Mouse (Mus musculus) frontal cortex, postnatal 36 days (tissue): ENCODE measurements around the gene Rgs4.

ENCODE experiments used
- DNase-seq, 2 experiments: peaks; one replicate each; pipeline ENCODE4 v3.0.0; 2022; ENCODE audit warnings: low spot score in 2 of 2

Gene Rgs4

DNA sequence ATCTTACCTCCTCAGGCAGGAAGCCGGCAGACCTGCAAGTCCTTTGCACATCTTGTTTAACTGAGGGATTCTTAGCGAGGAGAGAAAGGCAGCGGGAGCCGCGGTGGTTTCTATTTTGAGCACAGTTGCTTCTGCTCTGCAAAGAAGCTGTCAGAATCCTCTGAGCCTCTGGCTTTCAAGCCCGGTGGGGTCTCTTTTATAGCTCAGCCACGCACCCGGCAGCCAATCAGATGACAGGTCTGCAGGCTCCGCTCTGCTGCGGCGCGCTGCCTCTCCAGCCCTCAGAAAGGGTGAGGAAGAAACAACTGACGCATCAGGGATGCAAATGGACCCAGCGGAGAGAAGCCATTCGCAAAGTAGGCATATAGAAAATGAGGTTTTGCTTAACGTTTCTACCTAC is at the start of gene Rgs4:
Gene Rgs4, minus strand, starts transcription at position 170 of the 400 bp plus-strand sequence.
- DNase-seq, result peak; percentile 92

DNA sequence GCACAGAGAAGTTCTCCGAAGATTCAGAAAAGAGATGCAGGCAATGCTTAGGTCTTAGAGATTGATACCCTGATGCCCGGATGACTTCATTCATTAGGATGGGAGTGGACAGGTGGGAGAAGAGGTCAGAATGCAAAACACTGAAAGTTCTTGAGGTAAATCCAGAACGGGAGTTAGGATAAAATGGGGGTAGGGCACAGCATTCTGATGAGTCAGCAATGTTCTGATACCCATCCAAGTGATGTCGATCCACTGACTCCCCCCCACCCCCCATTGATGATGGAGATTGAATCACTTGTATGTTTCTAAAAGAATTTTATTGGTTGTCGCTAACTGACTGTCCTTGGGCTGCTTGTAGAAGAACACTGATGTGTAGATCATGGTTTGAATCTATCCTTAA is 45.0 kb upstream of the Rgs4 start:
- no peak for DNase-seq

DNA sequence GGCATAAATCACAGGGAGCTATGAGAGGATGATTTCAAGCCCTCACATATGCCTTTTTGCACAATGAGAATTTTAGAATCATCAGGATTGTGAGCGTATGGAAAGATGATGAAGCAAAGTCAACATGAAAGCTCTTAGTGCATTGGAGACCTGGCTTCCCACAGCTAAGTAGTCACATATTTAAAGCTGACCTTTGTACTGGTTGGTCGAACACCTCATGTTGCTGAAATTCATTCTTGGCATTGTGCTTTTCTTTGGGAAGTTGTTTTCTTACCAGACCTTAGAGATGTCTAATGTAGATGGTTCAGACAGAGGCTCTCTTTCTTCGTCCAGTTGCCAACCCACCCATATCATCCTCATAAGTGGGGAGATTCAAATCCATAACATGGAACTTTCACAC is 38.5 kb upstream of the Rgs4 start:
- no peak for DNase-seq

DNA sequence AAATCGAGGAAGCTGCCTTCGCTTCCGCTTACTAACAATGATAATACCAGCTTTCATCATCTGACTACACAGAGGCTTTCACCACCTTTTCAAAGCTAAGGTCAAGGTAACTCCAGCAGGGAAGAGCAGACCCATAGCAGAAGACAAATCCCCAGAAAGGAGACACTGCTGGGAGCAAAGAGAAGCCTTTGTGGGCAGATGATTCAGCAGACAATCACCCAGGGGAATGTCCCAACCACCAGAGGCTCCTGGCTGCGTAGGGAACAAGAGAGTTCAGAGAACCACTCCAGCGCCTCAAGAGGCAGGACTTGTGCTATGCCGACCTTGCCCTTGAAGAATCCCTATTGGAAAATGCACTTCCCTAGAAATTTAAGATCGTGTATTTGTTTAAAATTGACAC is 29.1 kb upstream of the Rgs4 start:
- no peak for DNase-seq

DNA sequence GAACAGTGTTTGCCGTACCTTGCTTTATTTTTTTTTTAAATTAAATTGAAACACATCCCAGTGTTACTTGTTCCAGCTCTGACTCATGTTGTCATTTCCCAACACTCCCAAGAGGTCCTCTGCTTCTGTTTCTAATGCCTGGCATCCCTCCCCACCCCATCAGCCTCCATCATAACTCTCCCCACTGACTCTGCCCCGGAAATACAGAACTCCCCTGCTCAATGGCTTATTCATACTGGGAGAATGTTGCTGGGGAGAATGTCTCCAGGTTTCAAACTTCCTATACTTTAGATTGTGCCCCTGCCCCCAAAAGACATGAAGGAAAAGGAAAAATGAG is 17.1 kb upstream of the Rgs4 start:
- DNase-seq, result no peak

DNA sequence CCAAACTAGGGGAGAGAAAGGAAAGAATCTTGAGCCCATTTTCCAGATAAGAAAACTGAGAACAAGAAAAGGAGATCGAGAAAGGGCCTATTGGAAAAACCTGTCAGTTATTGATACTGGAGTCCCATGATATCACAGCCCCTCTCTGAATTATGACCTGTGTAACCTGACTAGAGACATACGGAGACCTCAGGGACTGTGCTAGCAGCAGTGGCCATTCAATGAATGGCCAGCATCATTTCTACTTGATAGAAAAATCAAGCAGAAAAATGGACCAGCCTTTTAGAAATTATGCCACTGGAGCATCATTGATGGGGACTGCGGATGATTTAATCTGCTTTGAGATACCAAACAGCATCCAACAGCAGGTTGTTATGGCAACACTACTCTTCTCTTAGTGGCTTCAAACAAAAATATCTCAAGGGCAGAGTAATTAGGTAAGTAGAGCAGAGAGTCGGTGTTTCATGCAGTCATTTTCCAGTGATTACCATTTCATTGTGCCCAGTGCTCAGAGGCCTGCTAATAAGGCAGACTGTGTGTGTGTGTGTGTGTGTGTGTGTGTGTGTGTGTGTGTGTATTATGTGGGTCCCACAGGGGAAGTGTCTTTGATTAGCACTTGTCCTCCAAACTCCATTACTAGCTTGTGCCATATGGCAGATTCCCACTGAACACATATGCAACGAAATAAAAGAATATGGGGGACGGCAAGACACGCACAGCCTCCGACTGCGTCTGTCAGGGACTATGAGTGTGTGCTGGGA is 16.6 kb upstream of the Rgs4 start:
- DNase-seq, result no peak

DNA sequence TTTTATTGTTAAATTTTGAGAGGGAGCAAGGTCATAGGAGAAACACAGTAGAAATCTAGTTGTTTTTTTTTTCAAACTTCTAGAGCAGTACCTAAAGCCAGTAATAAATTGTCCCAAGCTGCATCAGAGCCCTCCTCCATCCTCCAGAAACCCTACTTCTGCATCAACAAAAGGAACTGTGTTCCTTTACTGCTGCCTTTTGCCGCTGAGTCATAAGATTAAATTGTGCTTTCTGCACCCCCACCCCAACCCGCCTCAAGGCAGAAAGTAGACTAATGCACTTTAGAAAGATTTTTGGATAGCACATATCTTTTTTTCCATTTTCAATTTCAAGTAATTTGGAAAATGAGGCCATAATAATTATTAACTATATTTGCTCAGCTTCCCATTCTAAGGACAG is 15.1 kb upstream of the Rgs4 start:
- DNase-seq, result no peak

DNA sequence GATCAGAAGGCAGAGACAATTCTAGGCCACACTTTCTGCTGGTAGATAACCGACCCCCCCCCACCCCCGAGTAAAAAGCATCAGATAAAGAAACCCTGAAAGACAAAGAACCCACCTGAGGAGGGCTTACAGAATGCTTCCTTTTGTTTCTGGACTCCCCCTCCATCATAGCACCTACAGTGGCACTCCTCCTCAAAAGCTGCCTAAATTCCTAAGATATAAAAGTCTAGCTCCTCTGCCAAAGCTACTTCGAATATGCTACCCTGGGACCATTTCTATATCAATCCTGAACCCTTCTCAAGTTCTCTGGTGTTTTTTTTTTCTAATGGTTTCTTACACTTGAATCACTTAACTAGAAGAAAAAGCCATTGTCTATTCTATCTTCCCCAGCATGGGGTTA is 9.1 kb upstream of the Rgs4 start:
- DNase-seq, result no peak

DNA sequence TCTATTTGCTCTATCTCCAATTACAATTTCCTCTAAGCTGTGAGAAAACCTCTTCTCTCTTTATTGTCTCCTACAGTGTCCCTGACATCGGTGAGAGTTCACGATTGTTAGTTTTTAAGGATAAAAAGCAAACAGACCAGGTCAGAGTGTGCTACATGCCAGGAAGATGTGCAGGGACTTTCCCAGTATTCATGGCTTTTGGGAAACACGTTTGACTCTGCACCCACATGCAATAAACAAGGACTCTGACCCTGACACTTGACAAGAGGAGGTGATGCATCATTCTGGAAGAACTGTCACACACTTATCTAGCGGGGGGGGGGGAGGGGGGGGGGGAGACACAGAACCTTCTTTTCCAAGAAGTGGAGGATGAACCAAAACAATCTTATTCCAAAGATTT is 5.0 kb upstream of the Rgs4 start:
- DNase-seq, result no peak

DNA sequence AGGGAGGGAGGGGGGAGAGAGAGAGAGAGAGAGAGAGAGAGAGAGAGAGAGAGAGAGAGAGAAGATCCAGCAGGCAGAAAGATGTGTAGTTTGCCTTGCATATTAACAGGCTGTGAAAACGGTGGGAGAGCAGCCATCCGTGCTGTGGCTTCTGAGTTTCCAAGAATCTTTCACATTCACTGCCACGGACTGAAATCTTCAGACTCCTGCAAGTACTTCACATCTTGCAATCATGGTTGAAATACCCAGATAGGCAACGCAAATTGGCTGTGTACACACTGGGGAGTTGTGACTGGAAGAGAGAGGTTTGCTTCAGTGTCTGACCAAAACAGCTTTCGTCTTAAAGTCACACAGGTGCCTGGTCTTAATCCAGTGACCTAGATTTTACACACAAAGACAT is 997 bp upstream of the Rgs4 start:
- DNase-seq, result peak in 1 of 2 experiments; percentile 62

DNA sequence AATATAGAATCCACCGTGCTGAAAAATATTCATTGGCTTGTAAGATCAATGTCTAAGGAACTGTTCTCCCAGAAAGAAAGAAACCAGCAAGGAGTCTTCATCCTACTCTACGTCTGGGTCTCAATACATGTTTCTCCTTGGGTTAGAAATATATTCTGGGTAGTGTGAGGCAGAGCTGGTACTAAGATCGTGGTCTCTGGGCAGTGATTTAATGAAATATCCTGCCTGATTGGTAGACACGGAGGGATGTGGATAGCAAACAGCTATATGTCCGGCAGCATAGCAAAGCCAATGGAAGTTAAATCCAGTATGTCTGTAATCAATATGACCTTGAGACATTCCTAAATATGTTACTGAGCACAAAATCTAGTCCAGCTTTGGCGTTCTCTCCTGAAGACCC is 460 bp upstream of the Rgs4 start:
- DNase-seq, result no peak

DNA sequence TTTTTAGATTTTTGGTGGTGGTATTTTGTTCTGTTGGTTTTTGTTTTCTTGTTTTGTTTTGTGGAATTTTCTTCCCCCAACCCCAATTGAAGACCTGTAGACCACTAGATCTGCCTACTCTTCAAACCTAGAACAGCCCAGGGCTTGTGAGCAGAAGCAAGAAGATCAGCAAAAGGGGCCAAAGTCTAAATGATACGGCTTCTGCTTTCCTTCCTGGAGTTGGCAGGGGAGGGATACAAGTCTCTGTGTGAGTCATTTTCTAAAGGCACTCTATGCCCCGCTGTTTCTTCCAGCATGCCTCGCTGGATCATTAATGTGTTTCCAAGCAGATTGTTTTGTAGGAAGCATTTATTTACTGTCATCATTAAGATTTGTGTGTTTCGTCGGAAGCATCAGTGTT is 6.3 kb downstream of the Rgs4 start:
- DNase-seq, result no peak

DNA sequence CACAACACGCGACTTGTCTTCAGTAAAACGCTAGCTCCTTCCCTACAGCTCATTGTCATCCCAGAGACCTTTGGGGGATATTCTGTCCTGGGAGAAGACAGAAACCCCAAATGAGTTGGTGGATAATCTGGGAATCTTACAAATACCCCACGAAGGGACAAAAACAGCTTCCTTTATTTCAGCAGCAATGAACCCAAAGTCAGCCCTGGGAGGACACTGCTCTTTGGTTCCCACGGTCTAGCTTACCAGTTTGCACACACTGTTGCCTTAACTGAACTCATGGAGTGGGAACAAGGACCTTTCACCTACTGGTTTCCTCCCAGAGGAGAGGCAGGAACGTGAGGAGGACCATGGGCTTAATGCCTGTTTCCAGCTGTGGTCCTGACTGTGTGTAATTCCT is 10.2 kb downstream of the Rgs4 start:
- no peak for DNase-seq

DNA sequence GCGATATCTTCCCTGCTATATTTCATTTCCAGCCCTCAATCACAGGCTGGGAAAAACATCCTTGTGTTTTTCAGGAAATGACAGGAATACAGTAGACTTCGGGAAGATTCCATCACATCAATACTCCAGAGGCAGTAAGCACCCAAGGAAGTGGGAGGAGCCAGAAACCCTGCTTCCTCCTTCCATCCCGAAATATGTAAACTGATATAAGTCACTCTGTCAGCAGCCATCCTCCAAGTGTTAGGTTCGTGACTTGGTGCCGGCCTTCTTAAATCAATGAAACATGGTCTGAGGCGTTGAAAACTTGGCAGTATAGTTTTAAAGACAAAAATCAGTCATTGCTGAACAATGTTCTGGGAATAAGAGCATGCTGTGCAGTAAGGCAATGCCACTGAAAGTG is 11.3 kb downstream of the Rgs4 start:
- DNase-seq, result no peak

DNA sequence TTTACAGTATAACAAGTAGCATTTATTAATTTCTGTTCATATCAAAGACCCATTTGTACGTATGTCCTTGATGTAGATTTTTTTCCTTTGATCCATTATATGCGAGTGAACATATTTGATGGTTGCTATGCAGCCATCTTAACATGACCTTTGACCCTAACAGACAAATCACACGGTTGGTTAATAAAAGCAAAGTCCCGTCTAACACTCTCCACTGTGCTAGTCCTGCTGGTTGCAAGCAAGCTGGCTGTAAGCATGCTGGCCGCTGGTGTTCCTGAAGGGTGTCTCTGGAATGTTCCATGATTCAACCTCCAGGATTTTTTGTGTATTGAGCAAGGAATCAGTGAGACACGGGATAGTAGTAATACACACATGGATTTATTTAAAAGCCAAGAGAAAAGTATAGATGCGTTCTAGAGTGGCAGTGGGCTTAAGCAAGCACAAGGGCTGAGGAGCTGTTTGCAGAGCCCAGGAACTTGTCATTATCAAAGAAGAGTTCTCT is 16.8 kb downstream of the Rgs4 start:
- no peak for DNase-seq

DNA sequence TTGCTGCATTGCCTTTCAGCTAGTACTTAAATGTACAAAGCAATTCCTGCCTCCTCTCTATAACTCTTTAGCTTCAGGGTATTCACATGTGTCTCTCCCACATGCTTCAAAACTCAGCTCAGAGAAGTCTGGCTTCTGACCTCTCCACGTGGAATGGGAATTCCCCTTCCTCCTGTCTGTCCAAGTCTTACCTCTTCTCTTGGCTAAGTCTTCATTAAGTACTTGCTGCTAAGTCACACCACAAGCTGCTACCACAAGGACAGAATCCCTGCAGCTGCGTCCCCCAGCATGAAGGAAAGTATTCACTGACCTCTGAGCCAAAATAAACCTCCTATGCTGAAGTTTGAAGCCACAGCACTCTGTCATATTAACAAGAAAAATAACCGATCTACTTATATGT is 21.1 kb downstream of the Rgs4 start:
- no peak for DNase-seq

DNA sequence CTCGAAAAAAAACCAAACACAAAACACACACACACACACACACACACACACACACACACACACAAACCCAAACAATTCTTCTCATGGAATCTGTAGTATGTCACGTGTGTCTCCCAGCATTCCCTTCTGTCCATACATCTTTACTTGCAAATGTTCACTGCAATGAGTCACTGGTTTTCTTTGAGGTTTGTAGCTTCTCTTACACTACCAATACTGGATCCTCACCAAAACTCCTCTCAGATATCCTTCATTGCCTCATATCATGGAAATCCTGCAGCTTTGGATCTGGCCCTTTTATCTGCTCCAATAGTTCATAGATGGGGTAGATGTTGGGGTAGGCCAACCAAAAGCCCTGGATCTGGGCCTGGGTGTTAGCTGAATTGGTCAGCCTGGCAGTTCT is 25.6 kb downstream of the Rgs4 start:
- DNase-seq, result no peak

DNA sequence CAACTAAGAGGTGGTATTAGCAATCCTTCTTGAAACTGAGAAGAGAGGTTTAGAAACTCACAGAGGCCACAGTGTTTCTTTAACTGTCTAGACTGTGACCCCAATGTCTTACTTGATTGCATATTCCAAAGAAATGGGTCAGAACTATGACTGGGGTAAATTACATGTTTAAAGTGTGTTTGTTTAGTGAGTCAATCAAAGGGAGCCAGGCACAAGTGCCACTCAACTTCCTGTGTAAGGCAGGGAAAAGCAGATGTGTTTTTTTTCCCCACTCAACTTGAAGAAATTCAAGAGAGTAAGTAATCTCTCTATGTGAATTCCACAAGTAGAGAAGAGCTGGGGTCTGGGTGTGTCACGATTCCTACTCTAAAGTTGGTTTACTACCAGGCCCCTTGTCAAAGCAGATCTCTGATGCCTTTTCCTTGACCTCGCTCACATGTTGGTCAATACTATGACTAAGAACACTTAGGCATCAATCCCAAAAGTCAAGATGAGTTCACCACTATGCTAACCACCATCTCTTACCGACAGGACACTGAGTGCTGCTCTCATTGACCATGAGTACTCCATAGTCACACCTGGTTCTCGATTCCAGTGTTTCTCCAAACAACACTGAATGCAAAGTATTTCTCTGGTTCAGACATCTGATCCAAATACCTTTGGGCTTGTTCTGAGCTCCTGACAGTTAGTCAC is 42.9 kb downstream of the Rgs4 start:
- DNase-seq, result no peak

DNA sequence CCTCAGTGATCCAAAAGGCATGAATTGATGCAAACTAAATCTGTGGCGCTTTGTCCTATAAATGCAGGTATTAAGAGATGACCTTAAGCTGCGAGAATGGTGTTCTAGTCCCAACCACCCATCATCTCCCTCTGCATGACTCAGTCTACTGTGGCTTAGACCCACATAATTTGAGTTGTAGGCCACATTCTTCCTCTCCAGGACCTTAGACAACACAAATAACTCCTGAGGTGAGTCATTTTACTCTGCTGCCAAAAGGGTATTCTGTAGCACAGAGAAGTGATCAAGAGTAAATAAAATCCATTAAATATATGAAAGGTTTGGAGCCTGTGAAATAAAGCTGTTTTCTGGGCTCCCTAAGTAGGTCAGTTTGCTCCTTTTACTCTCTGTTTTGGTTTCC is 48.3 kb downstream of the Rgs4 start:
- DNase-seq, result no peak

DNA sequence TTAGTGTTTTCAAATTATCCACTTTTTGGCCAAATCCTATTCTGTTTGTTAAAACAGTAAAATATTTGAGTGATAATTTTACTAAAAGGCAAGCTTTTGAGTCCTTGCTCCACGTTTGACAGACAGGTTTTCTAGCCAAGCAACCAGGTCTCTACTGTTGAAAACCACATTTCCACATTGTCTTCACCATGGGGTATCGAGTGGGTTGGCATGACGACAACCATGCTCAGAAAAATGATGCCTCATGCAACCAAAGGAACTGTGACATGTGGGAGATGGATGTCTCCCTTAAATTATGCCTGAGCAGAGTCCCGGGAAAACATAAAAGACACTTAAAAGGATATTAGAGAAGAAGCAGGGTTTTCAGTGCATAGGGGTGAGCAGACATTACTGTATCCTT is 50.2 kb downstream of the Rgs4 start:
- DNase-seq, result no peak

DNA sequence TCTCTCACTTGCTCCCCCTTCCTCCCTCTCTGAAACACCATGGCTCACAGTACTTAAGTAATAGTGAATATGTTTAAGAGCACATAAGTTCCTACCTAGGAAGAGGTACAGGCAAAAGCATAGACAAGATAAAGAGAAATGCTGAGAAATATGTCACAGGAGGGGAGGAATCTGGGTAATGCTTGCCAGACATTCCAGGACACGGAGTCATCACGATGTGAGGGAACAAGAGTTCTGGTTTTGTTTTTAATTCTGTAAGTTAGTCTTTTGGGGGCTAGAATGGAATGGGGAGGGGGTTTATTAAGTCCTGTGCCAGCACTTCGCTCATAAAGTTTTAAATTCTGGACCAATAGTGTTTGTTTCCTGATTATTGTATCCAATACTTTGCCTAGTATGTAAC is 52.1 kb downstream of the Rgs4 start:
- DNase-seq, result no peak

DNA sequence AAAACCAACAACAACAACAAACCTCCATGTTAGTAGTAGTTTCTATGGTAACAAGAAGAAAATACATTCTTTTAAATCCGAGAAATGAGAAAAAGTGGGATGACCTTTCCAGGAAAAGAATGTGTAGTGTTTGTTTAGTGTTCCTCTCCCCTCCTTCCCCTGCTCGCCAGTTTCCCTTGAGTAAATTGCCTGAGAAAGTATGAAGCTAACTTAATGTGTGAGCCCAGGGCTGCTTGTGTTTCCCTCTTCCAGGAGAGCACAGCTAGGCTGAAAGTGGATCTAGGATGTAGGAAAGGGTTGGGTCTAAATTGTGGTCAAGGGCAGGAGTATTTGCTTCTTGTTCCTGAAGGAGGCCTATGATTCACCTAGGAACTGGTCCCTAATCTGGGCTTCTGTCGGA is 53.9 kb downstream of the Rgs4 start:
- no peak for DNase-seq

DNA sequence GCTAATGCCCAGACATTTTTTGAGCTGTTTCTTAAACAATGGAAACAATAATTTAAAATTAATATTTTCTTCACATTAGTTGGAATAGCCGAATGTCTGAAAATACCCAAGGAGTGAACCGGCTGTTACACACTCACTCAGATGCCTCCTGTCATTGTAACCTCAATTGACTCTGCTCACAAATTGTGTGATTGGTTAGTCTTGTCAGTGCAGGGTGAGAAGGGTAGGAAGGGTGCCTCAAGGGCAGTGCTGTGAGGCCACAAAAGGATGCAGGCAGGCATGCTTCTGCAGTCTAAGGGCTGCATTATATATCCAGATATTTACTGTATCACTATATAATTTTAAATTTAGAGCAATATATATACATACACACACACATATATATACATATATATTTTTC is 54.4 kb downstream of the Rgs4 start:
- no peak for DNase-seq
